Comparison of ENCODE assay signal across 9 mouse cellular contexts in the genomic region with DNA sequence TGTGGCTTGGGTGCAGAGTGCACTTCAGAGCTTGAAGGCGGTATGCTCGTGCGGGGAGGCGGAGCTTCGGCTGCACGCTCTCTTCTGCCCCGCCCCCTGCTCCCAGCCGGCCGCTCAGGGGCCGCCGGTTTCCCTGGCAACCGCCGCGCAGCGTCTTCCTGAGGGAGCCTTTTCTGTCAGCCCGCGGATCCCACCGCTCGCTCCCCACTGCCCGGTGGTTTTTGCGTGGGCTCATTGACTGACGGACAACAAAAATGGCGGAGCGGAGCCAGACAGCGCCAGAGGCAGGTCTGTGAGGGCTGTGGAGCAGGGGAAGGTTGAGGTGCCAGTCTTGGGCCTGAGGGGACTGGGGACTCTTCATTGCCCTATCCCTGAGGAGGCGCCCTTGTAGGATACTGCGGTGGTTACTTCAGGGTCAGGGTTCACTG. TPM values are rescaled to one million over a fixed set of nuclear protein-coding genes. Genes with fewer than 3 reads are reported as not detected.
DNase-seq lines count a peak whose midpoint lies in the region; ATAC-seq and TF ChIP-seq lines count a peak whose summit lies in the region.
"Had no signal": no experiment of that assay in that cellular context is flagged by ENCODE, and none has a peak within 500 bp of the region (broad histone marks: within the 10 kb centered on the region; RNA-seq: fewer than 3 reads in every experiment).

Agbl4 (plus strand) TSS at position 44 of the 428 bp plus-strand sequence.

- WGBS in embryonic facial prominence, embryonic 15.5 days: 0% methylated on average over 27 of the region's 27 CpGs
- 1% methylated on average over 27 of the region's 27 CpGs for WGBS in heart, postnatal 0 days
- under 1% methylated on average over 27 of the region's 27 CpGs for WGBS in midbrain, postnatal 0 days

- H3K27ac ChIP-seq in embryonic facial prominence, embryonic 15.5 days (replicated peaks): no peak within 1 kb of the TSS
- H3K27ac ChIP-seq in heart, postnatal 0 days (ENCODE audit: low read depth): no peak within 1 kb of the TSS
- 0 out of 2 replicates have a peak within 1 kb of the TSS, but pooled peaks have one; percentile 55 for H3K27ac ChIP-seq in midbrain, postnatal 0 days (ENCODE audit: low read depth, low read length)

- peak; percentile 84 for ATAC-seq in embryonic facial prominence, embryonic 15.5 days (ENCODE audit: insufficient number of reproducible peaks, low FRiP score, low TSS enrichment, low read depth)
- peak; percentile 83 for ATAC-seq in heart, postnatal 0 days (ENCODE audit: insufficient read depth, low read depth)
- ATAC-seq in midbrain, postnatal 0 days (ENCODE audit: low FRiP score): peak; percentile 93

- no peaks in the 10 kb centered on the region for H3K4me1 ChIP-seq in embryonic facial prominence, embryonic 15.5 days
- H3K4me1 ChIP-seq in heart, postnatal 0 days (ENCODE audit: control insufficient read depth, insufficient read depth): no peaks in the 10 kb centered on the region
- no peaks in the 10 kb centered on the region for H3K4me1 ChIP-seq in midbrain, postnatal 0 days (ENCODE audit: insufficient read depth, low read length)

- TF ChIP-seq CTCF in heart, postnatal 0 days (IDR thresholded peaks at IDR 0.05; ENCODE audit: low read depth): no peak
- TF ChIP-seq CTCF in midbrain, postnatal 0 days (IDR thresholded peaks at IDR 0.05): no peak

- no peaks in the 10 kb centered on the region for H3K36me3 ChIP-seq in embryonic facial prominence, embryonic 15.5 days
- no peaks in the 10 kb centered on the region for H3K36me3 ChIP-seq in heart, postnatal 0 days (replicated peaks; ENCODE audit: control insufficient read depth, insufficient read depth, low read length)
- no peaks in the 10 kb centered on the region for H3K36me3 ChIP-seq in midbrain, postnatal 0 days (ENCODE audit: insufficient read depth, low read length)
- H3K36me3 ChIP-seq: G1E had no signal

- peak within 1 kb of the TSS; percentile 74 for H3K4me2 ChIP-seq in embryonic facial prominence, embryonic 15.5 days (replicated peaks)
- peak within 1 kb of the TSS; percentile 57 for H3K4me2 ChIP-seq in heart, postnatal 0 days (ENCODE audit: low read depth, low read length)
- H3K4me2 ChIP-seq in midbrain, postnatal 0 days (ENCODE audit: low read depth, low read length, poor library complexity, severe bottlenecking): peak within 1 kb of the TSS; percentile 62

- no peak for TF ChIP-seq EP300 in heart, postnatal 0 days (IDR thresholded peaks at IDR 0.05; ENCODE audit: low read depth)

- H3K27me3 ChIP-seq in embryonic facial prominence, embryonic 15.5 days: no peaks in the 10 kb centered on the region
- H3K27me3 ChIP-seq in heart, postnatal 0 days (ENCODE audit: control insufficient read depth, insufficient read depth, low read length): no peaks in the 10 kb centered on the region
- no peaks in the 10 kb centered on the region for H3K27me3 ChIP-seq in midbrain, postnatal 0 days (ENCODE audit: insufficient read depth, low read length)

- peak; percentile 4 for DNase-seq in 3134 (ENCODE audit: extremely low read depth, insufficient read length, low spot score)
- peak; percentile 83 for DNase-seq in brain, adult 2 months (ENCODE audit: low read depth, low spot score)
- peak; percentile 46 for DNase-seq in heart, postnatal 0 days (ENCODE audit: low spot score)
- peak; percentile 80 for DNase-seq in kidney, postnatal 14 days
- DNase-seq in liver: peak; percentile 68
- peak; percentile 76 for DNase-seq in midbrain, postnatal 0 days (ENCODE audit: low spot score)
- peak; percentile 5 to 26 for DNase-seq in thymus, postnatal 10 days (ENCODE audit: low spot score in 2 of 2)

- no peaks in the 10 kb centered on the region for H3K9me3 ChIP-seq in embryonic facial prominence, embryonic 15.5 days (replicated peaks)
- no peaks in the 10 kb centered on the region for H3K9me3 ChIP-seq in heart, postnatal 0 days (replicated peaks; ENCODE audit: control insufficient read depth, low read length)
- H3K9me3 ChIP-seq in midbrain, postnatal 0 days (ENCODE audit: low read length): no peaks in the 10 kb centered on the region

- peak within 1 kb of the TSS; percentile 55 for H3K4me3 ChIP-seq in embryonic facial prominence, embryonic 15.5 days (replicated peaks)
- peak within 1 kb of the TSS; percentile 53 for H3K4me3 ChIP-seq in heart, postnatal 0 days (ENCODE audit: low read depth, low read length)
- peak within 1 kb of the TSS; percentile 75 for H3K4me3 ChIP-seq in midbrain, postnatal 0 days (ENCODE audit: low read depth, low read length)

- no peak within 1 kb of the TSS for H3K9ac ChIP-seq in embryonic facial prominence, embryonic 15.5 days
- peak within 1 kb of the TSS; percentile 36; the same call in 1 of the 2 replicates for H3K9ac ChIP-seq in heart, postnatal 0 days (replicated peaks; ENCODE audit: low read depth, low read length)
- peak within 1 kb of the TSS; percentile 81 for H3K9ac ChIP-seq in midbrain, postnatal 0 days (replicated peaks; ENCODE audit: low read length, poor library complexity, severe bottlenecking)

RNA-seq across cellular contexts. Expression of gene Agbl4, which starts in this region (rescaled TPM):
- polyA plus RNA-seq in embryonic facial prominence, embryonic 15.5 days (2015; fragmentation: Nextera tagmentation; extraction: Ambion mirVana): 0.88 and 2.0 TPM in 2 replicates
- 0.50 TPM in 1 of 2 replicates, not detected in the other for total RNA-seq in heart, postnatal 0 days (2014; rRNA removed; ENCODE audit: low replicate concordance)
- 0.55 and 0.60 TPM in 2 replicates for polyA plus RNA-seq in heart, postnatal 0 days (2015; fragmentation: Nextera tagmentation; extraction: Ambion mirVana)
- total RNA-seq in midbrain, postnatal 0 days (2014; rRNA removed): 6.5 and 9.2 TPM in 2 replicates
- 3.9 and 5.0 TPM in 2 replicates for polyA plus RNA-seq in midbrain, postnatal 0 days (2015; fragmentation: Nextera tagmentation; extraction: Ambion mirVana)
- polyA plus RNA-seq: G1E had no signal

Comparison
In these comparisons a context has a peak if more than half of its experiments do, and no peak if none do; other contexts are left out.
1. Peak in DNase-seq, ATAC-seq, H3K4me3 ChIP-seq, H3K9ac ChIP-seq and H3K4me2 ChIP-seq in heart, postnatal 0 days; RNA of the gene not detected or under 1 TPM.
2. DNase-seq: peak in every context shown above with its lines; median percentile 83 in brain, adult 2 months; 80 in kidney, postnatal 14 days; 76 in midbrain, postnatal 0 days; 68 in liver; 46 in heart, postnatal 0 days; 16 in thymus, postnatal 10 days; 4 in 3134.